Mouse (Mus musculus) hindbrain, embryonic 15.5 days (tissue): ENCODE measurements at regions not wholly inside any gene's neighbourhood (a gene's known extent, or its start where the extent isn't known, plus 50 kb on each side); places are given as distances from the start of the nearest gene placed in this dataset.

ENCODE experiments used
- ATAC-seq: fragments of 200-750 bp; cut with Nextera tagmentation; 2 replicates; pipeline ENCODE4 v1.8.0; 2017; ENCODE audit warnings: low read depth, moderate number of reproducible peaks, moderate TSS enrichment; ENCODE audit not compliant: low FRiP score
- H3K27ac ChIP-seq: fragments of 300-500 bp; sonication (generic); replicated peaks from 2 replicates; pipeline ENCODE4 v1.5.1; 2015; ENCODE audit warnings: mild to moderate bottlenecking, inconsistent platforms
- H3K27me3 ChIP-seq: fragments of 300-500 bp; sonication (generic); 2 replicates; pipeline ENCODE4 v1.6.1; 2015; ENCODE audit warnings: control low read depth, inconsistent platforms
- H3K36me3 ChIP-seq: fragments of 300-500 bp; sonication (generic); 2 replicates; pipeline ENCODE4 v1.6.1; 2015; ENCODE audit warnings: control low read depth, inconsistent platforms
- H3K4me1 ChIP-seq: fragments of 300-500 bp; sonication (generic); replicated peaks from 2 replicates; pipeline ENCODE4 v1.6.1; 2015; ENCODE audit warnings: control low read depth, inconsistent platforms
- H3K4me2 ChIP-seq: fragments of 300-500 bp; sonication (generic); 2 replicates; pipeline ENCODE4 v1.6.1; 2015; ENCODE audit warnings: moderate library complexity, mild to moderate bottlenecking, inconsistent platforms
- H3K4me3 ChIP-seq: fragments of 300-500 bp; sonication (generic); 2 replicates; pipeline ENCODE4 v1.5.1; 2015; ENCODE audit warnings: mild to moderate bottlenecking, inconsistent platforms
- H3K9ac ChIP-seq: fragments of 300-500 bp; sonication (generic); 2 replicates; pipeline ENCODE4 v1.6.1; 2015; ENCODE audit warnings: inconsistent platforms
- H3K9me3 ChIP-seq: fragments of 300-500 bp; sonication (generic); 2 replicates; pipeline ENCODE4 v1.6.1; 2016; ENCODE audit warnings: control low read depth, inconsistent platforms
- WGBS: fragments of 180-500 bp; shearing (Covaris S2); methylation state at CpG from one replicate; pipeline ENCODE4 v1.1.7; 2015; 5-methylcytosine and 5-hydroxymethylcytosine counted together

DNA sequence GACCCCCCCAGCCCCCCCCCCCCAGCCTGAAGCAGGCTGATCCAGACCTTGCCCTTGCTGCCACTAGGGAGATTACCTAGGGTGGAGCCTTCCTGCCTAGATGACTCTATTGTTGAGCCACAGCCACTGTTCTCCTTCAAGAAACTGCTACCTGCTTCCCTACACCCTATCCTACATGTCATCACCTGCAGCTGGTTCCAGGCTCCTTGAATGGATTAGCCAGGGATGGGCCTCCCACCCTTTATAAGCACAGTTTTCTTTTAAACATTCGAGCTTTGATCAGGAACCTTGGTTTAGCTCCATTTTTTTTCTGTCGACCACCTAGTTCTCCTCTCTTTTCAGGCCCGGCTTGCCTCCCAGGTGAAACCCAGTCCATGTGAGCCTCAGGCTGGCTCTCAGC lies 792.8 kb upstream of the Nr2f1 start:
- Histone ChIP-seq H3K27me3 (no peaks in the 10 kb centered on the region), H3K36me3 (no peaks in the 10 kb centered on the region), H3K4me1 (no peaks in the 10 kb centered on the region), H3K4me2 (no peak overlapping the region), H3K9me3 (no peaks in the 10 kb centered on the region), H3K9ac (no peak overlapping the region), H3K4me3 (no peak overlapping the region), H3K27ac (no peak overlapping the region)
- ATAC-seq: no peak
- 92% methylated on average over 3 of the region's 3 CpGs for WGBS

DNA sequence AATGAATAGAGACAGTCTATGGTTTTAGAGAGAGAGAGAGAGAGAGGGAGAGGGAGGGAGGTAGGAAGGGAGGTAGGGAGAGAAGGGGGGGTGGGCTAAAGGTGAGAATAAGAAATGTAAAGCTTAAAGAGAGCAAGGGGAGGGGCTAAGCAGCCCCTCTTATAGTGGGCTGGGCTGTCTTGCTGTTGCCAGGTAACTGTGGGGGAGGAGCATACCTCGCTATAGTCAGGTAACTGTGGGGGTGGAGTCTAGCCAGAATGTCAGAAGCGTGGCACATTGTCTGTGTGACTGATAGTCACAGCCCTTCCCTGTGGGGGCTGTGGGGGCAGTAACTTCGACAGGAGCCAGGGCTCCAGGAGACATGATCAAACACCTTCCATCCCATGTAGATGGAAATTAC lies 786.4 kb upstream of the Nr2f1 start:
- H3K4me3 ChIP-seq: no peak overlapping the region
- no peaks in the 10 kb centered on the region for H3K27me3 ChIP-seq
- H3K27ac ChIP-seq: no peak overlapping the region
- H3K4me1 ChIP-seq: no peaks in the 10 kb centered on the region
- WGBS: 23% methylated on average over 3 of the region's 3 CpGs
- no peak overlapping the region for H3K9ac ChIP-seq
- no peaks in the 10 kb centered on the region for H3K9me3 ChIP-seq
- no peak overlapping the region for H3K4me2 ChIP-seq
- H3K36me3 ChIP-seq: no peaks in the 10 kb centered on the region
- no peak for ATAC-seq

DNA sequence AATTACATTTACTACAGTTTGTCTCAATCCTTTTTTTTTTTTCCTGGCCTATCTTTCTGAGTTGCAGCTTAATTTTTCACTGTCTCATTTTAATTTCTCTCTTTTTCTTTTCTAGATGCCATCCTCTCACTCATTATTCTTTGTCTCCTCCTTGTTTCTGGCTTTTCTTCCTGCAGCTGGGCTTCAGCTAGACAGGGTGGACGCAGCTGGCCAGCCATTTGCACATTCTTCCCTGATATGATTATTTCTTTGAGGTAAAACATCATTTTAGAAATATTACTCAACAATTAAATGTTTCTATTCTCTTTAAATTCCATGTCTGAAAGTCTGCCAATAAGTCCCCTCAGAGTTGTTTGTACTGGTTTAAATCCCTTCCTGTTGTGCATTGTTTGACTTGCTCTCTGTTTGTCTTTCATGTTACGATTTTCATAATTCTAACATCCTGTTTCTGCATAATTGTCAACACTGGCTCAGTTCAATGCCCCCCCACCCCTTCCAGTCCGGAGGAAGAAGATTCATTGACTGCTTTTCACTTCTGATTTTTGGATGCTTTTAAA lies 777.7 kb upstream of the Nr2f1 start:
- WGBS: 72% methylated on average over 3 of the region's 3 CpGs
- Histone ChIP-seq H3K27me3 (no peaks in the 10 kb centered on the region), H3K27ac (no peak overlapping the region), H3K4me3 (no peak overlapping the region), H3K36me3 (no peaks in the 10 kb centered on the region), H3K9ac (no peak overlapping the region), H3K9me3 (no peaks in the 10 kb centered on the region), H3K4me2 (no peak overlapping the region), H3K4me1 (no peaks in the 10 kb centered on the region)
- ATAC-seq: no peak

- Histone ChIP-seq H3K9me3 (no peaks in the 10 kb centered on the region), H3K4me2 (peak overlapping the region; percentile 39), H3K27me3 (no peaks in the 10 kb centered on the region), H3K9ac (no peak overlapping the region), H3K27ac (peak overlapping the region; percentile 73), H3K36me3 (no peaks in the 10 kb centered on the region), H3K4me1 (peaks cover 11% of the 10 kb centered on the region; the same call in 1 of the 2 replicates), H3K4me3 (no peak overlapping the region)
- 15% methylated on average over 5 of the region's 5 CpGs for WGBS
- ATAC-seq: peak; percentile 23; the same call in 1 of the 2 replicates
These were observed 738.8 kb upstream of the Nr2f1 start for GRCm38 (mm10) chr13:78938351-78938741.

DNA sequence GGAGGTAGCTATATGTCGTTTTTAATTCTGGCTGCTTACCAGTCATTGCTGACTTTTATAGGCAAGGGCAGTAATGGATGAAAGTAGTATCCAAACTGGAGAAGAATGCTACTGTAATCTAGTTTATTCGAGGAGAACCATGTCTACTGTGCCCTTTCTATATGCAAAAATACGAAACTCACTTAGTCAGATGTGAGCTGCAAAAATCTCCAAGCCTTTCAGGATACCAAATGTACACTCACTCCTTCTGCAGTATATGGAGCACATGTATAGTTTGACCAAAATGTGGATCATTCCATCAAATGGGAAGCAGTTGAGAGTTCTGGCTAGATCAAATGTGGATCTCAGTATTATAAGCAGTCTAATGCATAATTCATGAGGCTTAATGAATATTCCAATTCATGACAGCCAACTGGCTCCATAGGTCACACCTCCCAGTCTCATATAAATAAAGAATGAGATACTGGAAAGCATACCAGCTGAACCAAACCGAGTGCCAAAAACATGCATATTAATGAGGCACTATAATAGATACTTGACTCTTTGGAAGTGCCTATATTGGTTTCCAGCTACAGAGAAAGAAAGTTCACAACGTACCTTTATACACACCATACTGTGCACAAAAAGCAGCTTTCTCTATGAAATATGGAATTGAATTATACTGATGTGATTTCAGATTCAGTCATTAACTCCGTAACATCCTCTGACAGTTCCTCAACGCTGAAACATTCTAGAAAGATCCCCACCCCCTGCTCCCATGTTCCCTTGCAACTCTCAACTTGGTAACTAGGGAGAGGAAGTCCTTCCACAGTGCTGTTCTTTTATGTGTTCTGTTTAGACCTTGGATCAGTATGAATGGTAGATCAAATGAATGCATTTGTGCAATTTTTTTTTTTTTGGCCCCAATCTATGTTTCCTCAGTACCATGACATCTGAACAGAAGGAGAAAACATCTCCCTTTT lies 738.1 kb upstream of the Nr2f1 start:
- Histone ChIP-seq H3K9me3 (no peaks in the 10 kb centered on the region), H3K27ac (peak overlapping the region; percentile 73), H3K4me2 (peak overlapping the region; percentile 39), H3K4me1 (peaks cover 11% of the 10 kb centered on the region; the same call in 1 of the 2 replicates), H3K36me3 (no peaks in the 10 kb centered on the region), H3K4me3 (no peak overlapping the region), H3K27me3 (no peaks in the 10 kb centered on the region), H3K9ac (no peak overlapping the region)
- 18% methylated on average over 7 of the region's 7 CpGs for WGBS
- ATAC-seq: peak; percentile 93

GRCm38 (mm10) chr13:78935990-78936650 lies 736.6 kb upstream of the Nr2f1 start:
- Histone ChIP-seq H3K4me2 (no peak overlapping the region), H3K4me3 (no peak overlapping the region), H3K27me3 (no peaks in the 10 kb centered on the region), H3K9ac (no peak overlapping the region), H3K4me1 (peaks cover 11% of the 10 kb centered on the region; the same call in 1 of the 2 replicates), H3K36me3 (no peaks in the 10 kb centered on the region), H3K27ac (no peak overlapping the region; the same call in 1 of the 2 replicates), H3K9me3 (no peaks in the 10 kb centered on the region)
- peak; percentile 73 for ATAC-seq
- 14% methylated on average over 3 of the region's 3 CpGs for WGBS

DNA sequence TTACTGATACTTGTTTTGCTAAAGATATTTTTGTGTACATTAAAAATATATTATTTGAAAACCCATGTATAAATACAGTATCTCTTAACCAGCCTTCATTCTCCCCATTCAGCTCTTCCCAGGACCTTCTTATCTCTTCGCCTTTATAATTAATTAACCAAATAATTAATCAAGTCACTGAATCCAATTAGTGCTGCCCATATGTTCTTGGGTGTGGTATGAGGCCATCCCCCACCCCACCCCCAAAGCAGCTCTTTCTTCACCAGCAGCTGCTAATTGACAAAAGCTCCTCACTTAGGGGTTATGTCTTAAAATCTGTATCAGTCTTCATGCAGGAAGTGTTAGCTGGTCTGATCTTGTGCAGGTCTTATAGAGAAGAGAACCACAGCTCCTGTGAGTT lies 728.8 kb upstream of the Nr2f1 start:
- Histone ChIP-seq H3K9me3 (no peaks in the 10 kb centered on the region), H3K27me3 (no peaks in the 10 kb centered on the region), H3K4me3 (no peak overlapping the region), H3K36me3 (no peaks in the 10 kb centered on the region), H3K4me2 (no peak overlapping the region), H3K4me1 (no peaks in the 10 kb centered on the region), H3K9ac (no peak overlapping the region), H3K27ac (no peak overlapping the region)
- WGBS: 37% methylated on average over 1 of the region's 1 CpGs
- ATAC-seq: no peak

DNA sequence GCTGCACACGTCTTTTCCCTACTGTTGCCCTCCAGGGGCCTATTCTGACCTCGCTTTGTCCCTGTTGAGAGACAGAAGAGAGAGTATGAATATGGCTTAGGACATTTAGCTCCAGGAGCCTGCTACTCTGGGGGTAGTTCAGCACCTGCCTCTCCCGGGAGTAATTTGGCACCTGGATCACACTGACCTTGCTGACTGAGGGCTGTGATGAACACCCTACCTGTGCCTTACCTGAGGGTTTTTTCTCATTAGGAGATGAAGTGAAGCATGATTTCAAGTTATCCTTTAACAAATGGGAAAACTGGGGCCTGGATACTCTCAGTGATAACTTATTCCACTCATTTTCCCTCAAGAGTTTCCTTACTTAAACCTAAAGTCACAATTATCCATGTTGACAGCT lies 721.2 kb upstream of the Nr2f1 start:
- Histone ChIP-seq H3K4me3 (no peak overlapping the region), H3K4me1 (no peaks in the 10 kb centered on the region; the same call in 1 of the 2 replicates), H3K36me3 (no peaks in the 10 kb centered on the region), H3K4me2 (no peak overlapping the region), H3K9ac (no peak overlapping the region), H3K9me3 (no peaks in the 10 kb centered on the region), H3K27ac (no peak overlapping the region), H3K27me3 (no peaks in the 10 kb centered on the region)
- WGBS: 38% methylated on average over 3 of the region's 3 CpGs
- ATAC-seq: no peak

DNA sequence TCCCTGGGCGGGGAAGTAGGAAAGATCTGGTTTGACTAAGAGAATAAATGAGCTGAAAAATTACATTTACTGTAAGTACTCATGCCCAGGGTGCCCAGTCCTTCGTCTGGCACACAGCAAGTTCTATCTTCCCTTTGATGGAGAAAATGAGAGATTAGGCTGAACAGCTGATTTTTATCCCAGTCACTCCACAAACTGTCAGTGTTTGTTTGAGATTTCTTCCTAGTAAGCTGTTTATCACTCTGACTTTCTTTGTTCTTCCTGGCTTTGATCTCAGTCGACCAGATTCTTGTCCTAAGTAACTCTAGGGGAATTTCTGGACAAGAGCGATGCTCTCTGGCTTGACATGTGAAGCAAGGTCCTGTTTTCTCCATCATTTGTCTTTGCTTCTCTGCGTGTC lies 710.3 kb upstream of the Nr2f1 start:
- no peaks in the 10 kb centered on the region for H3K36me3 ChIP-seq
- H3K4me2 ChIP-seq: no peak overlapping the region
- no peaks in the 10 kb centered on the region for H3K4me1 ChIP-seq
- H3K9me3 ChIP-seq: no peaks in the 10 kb centered on the region
- no peak for ATAC-seq
- H3K4me3 ChIP-seq: no peak overlapping the region
- 16% methylated on average over 5 of the region's 5 CpGs for WGBS
- H3K27ac ChIP-seq: no peak overlapping the region
- H3K27me3 ChIP-seq: no peaks in the 10 kb centered on the region
- no peak overlapping the region for H3K9ac ChIP-seq

DNA sequence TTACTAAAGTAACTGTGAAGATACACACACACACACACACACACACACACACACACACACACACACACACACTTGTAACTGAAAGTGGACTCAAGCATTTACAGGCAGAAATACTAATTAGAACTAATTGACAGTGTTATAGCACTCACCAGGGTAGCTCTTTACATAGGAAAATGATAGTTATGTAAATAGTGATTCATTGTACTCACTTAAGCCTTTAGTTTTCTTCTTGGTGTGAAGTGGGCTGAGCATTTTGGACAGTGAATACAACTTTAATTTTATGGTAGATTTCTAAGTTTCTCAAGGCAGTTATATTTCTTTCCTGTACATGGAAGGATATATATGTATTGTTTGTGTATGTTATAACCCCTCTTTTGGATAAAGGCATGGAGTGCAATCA lies 704.5 kb upstream of the Nr2f1 start:
- H3K4me3 ChIP-seq: no peak overlapping the region
- H3K36me3 ChIP-seq: no peaks in the 10 kb centered on the region
- H3K9me3 ChIP-seq: no peaks in the 10 kb centered on the region
- no peak overlapping the region for H3K27ac ChIP-seq
- ATAC-seq: no peak
- H3K27me3 ChIP-seq: no peaks in the 10 kb centered on the region
- H3K4me2 ChIP-seq: no peak overlapping the region
- no peak overlapping the region for H3K9ac ChIP-seq
- H3K4me1 ChIP-seq: no peaks in the 10 kb centered on the region

DNA sequence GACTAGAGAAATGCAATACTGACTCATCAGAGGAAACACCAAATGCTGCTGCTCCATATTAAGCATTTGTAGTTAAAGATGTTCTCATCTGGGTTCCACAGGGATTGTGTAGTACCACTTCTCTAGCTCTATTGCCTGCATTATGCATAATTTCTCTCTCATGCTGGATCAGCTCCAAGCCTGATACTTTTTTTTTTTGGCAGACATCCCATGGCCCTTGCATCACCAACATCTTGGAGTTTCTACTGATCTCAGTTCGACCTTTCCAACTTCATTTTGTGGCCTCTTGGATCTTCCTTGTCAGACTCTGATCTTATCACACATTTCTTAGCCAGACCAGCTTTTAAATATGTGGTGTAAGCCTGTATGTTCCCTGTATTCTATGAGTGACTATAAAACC lies 701.1 kb upstream of the Nr2f1 start:
- H3K36me3 ChIP-seq: no peaks in the 10 kb centered on the region
- H3K9me3 ChIP-seq: no peaks in the 10 kb centered on the region
- no peaks in the 10 kb centered on the region for H3K4me1 ChIP-seq
- H3K9ac ChIP-seq: no peak overlapping the region
- 76% methylated on average over 1 of the region's 1 CpGs for WGBS
- no peak overlapping the region for H3K4me3 ChIP-seq
- ATAC-seq: no peak
- no peak overlapping the region for H3K27ac ChIP-seq
- H3K4me2 ChIP-seq: no peak overlapping the region
- no peaks in the 10 kb centered on the region for H3K27me3 ChIP-seq

- H3K4me2 ChIP-seq: no peak overlapping the region
- H3K27ac ChIP-seq: no peak overlapping the region
- H3K4me3 ChIP-seq: no peak overlapping the region
- H3K27me3 ChIP-seq: no peaks in the 10 kb centered on the region
- no peaks in the 10 kb centered on the region for H3K4me1 ChIP-seq
- ATAC-seq: no peak
- no peak overlapping the region for H3K9ac ChIP-seq
- 89% methylated on average over 2 of the region's 2 CpGs for WGBS
- H3K36me3 ChIP-seq: no peaks in the 10 kb centered on the region
- H3K9me3 ChIP-seq: no peaks in the 10 kb centered on the region
These were observed 692.7 kb upstream of the Nr2f1 start for GRCm38 (mm10) chr13:78892252-78892651.
